In the genomic region with DNA sequence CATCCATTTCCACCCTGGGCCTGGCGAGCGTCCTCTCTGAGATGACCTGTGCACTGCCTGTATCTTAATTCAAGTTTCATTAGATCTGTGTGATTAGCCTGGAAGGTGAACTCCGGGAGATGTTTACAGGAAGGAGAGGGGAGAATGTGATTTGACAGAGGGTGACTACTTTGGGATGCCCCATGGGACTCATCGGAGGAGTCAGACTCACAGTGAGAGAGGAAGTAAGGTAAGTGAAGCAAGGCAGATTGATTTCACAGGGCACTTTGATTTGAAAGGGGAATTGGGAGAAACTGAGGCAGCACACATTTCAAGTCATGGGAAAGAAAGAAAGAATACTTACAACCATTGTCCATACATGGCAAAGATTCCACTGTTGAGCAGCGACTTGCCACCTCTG, we compare ENCODE assay signal across 19 mouse cellular contexts. TPM values are rescaled to one million over a fixed set of nuclear protein-coding genes. Genes with fewer than 3 reads are reported as not detected.
DNase-seq lines count a peak whose midpoint lies in the region.
"Had no signal": no experiment of that assay in that cellular context is flagged by ENCODE, and none has a peak within 500 bp of the region (broad histone marks: within the 10 kb centered on the region; RNA-seq: fewer than 3 reads in every experiment).

No protein-coding gene starts in this region.

- H3K27me3 ChIP-seq in splenic B cell, adult 2 months (ENCODE audit: control insufficient read depth, insufficient read depth, low read length, poor library complexity, severe bottlenecking) = no peaks in the 10 kb centered on the region

- no peaks in the 10 kb centered on the region for H3K36me3 ChIP-seq in splenic B cell, adult 2 months (ENCODE audit: control insufficient read depth, insufficient read depth, low read length, poor library complexity, severe bottlenecking)
- H3K36me3 ChIP-seq: embryonic facial prominence, embryonic 10.5 days; embryonic facial prominence, embryonic 12.5 days; forebrain, embryonic 15.5 days; G1E had no signal

- peak; percentile 29 to 30 for DNase-seq in spleen, adult 18-20 months
- no peak for DNase-seq in spleen, postnatal 10 days (ENCODE audit: low spot score in 2 of 2)
- DNase-seq in A20 (ENCODE audit: low read depth, low spot score) = peak; percentile 86
- peak; percentile 45 to 51 for DNase-seq in B cell, adult 2 months
- peak; percentile 38 for DNase-seq in splenic B cell, adult 2 months (ENCODE audit: low read depth, low spot score)
- no peak for DNase-seq in layer of hippocampus, adult 18-20 months (ENCODE audit: low spot score in 2 of 2)
- DNase-seq in gastrocnemius, postnatal 4 days (ENCODE audit: low spot score in 2 of 2) = no peak
- DNase-seq: adrenal gland, adult 8-10 months; adrenal gland, postnatal 14 days; cerebellum, adult 11 months; cerebellum, adult 18-20 months; cerebellum, adult 9-10 months; cerebellum, postnatal 10 days; cerebellum, postnatal 25 days; forebrain, postnatal 0 days had no signal

RNA-seq across cellular contexts. Expression of gene Flt3, which starts 5.8 kb away (rescaled TPM):
- total RNA-seq in layer of hippocampus, adult 18-20 months (2021) = 1 to 10 TPM; 7.1 to 7.9 TPM
- total RNA-seq in gastrocnemius, postnatal 4 days (2021) = not detected

RNA-seq across cellular contexts. Expression of gene Pan3, which starts 23.8 kb away (rescaled TPM):
- total RNA-seq in layer of hippocampus, adult 18-20 months (2021) = 10 to 100 TPM; 84.8 to 88.2 TPM
- total RNA-seq in gastrocnemius, postnatal 4 days (2021) = 10 to 100 TPM; 57.5 to 78.1 TPM

Comparison
In these comparisons a context has a peak if more than half of its experiments do, and no peak if none do; other contexts are left out.
1. DNase-seq: peak in spleen, adult 18-20 months (2 of 2), A20 (single experiment), B cell, adult 2 months (2 of 2) and splenic B cell, adult 2 months (single experiment); none in spleen, postnatal 10 days (0 of 2), layer of hippocampus, adult 18-20 months (0 of 2) and gastrocnemius, postnatal 4 days (0 of 2).
2. RNA of gene Flt3, which starts 5.8 kb away (total RNA-seq): 7.1 to 7.9 TPM in layer of hippocampus, adult 18-20 months; not detected in gastrocnemius, postnatal 4 days; every median in the first group is over 4 times any median in the second.